Mouse (Mus musculus) liver, embryonic 13.5 days (tissue): ENCODE data around the gene Hoxa6. TPM values are rescaled to one million over a fixed set of nuclear protein-coding genes. Genes with fewer than 3 reads are reported as not detected.

Experiments
- ATAC-seq: fragments of 200-750 bp; cut with Nextera tagmentation; 2 replicates; pipeline ENCODE4 v1.8.0; 2017; ENCODE audit warnings: low read depth, mild to moderate bottlenecking, moderate number of reproducible peaks, moderate library complexity
- DNase-seq: peaks from one replicate; pipeline ENCODE4 v3.0.0; 2022
- H3K27ac ChIP-seq: fragments of 300-500 bp; sonication (generic); 2 replicates; pipeline ENCODE4 v1.5.1; 2015; ENCODE audit warnings: moderate library complexity, mild to moderate bottlenecking, inconsistent platforms
- H3K27me3 ChIP-seq: fragments of 300-500 bp; sonication (generic); 2 replicates; pipeline ENCODE4 v1.6.1; 2015; ENCODE audit warnings: mild to moderate bottlenecking, inconsistent platforms
- H3K36me3 ChIP-seq: fragments of 300-500 bp; sonication (generic); 2 replicates; pipeline ENCODE4 v1.6.1; 2015; ENCODE audit warnings: mild to moderate bottlenecking, inconsistent platforms
- H3K4me1 ChIP-seq: fragments of 300-500 bp; sonication (generic); replicated peaks from 2 replicates; pipeline ENCODE4 v1.6.1; 2015; ENCODE audit warnings: inconsistent platforms
- H3K4me2 ChIP-seq: fragments of 300-500 bp; sonication (generic); 2 replicates; pipeline ENCODE4 v1.6.1; 2015; ENCODE audit warnings: inconsistent platforms, mild to moderate bottlenecking, moderate library complexity
- H3K4me3 ChIP-seq: fragments of 300-500 bp; sonication (generic); replicated peaks from 2 replicates; pipeline ENCODE4 v1.5.1; 2015; ENCODE audit warnings: mild to moderate bottlenecking, inconsistent platforms
- H3K9ac ChIP-seq: fragments of 300-500 bp; sonication (generic); 2 replicates; pipeline ENCODE4 v1.6.1; 2015; ENCODE audit warnings: mild to moderate bottlenecking, inconsistent platforms
- H3K9me3 ChIP-seq: fragments of 300-500 bp; sonication (generic); replicated peaks from 2 replicates; pipeline ENCODE4 v1.6.1; 2016; ENCODE audit warnings: inconsistent platforms
- WGBS: fragments of 180-500 bp; shearing (Covaris S2); methylation state at CpG from one replicate; pipeline ENCODE4 v1.1.7; 2015; ENCODE audit not compliant: insufficient replicate concordance; 5-methylcytosine and 5-hydroxymethylcytosine counted together
- polyA plus RNA-seq: library from polyadenylated mRNA; unstranded; fragments of >200 nt; fragmentation: Nextera tagmentation; extraction: Ambion mirVana; gene quantifications from 2 replicates; pipeline ENCODE4 v1.2.1, GENCODE M21; 2015

Gene Hoxa6
- polyA plus RNA-seq, 1 experiment from 2014 or later, result not detected

- DNase-seq, result no peak
- no peak overlapping the region for H3K4me3 ChIP-seq
- H3K27ac ChIP-seq, result no peak overlapping the region
- WGBS, result 3% methylated on average over 23 of the region's 23 CpGs
- 0 out of 2 replicates have a peak, but pooled peaks cover 2% of the 10 kb centered on the region for H3K4me1 ChIP-seq
- H3K9ac ChIP-seq, result no peak overlapping the region
- ATAC-seq, result no peak
- no peaks in the 10 kb centered on the region for H3K9me3 ChIP-seq
- H3K36me3 ChIP-seq, result no peaks in the 10 kb centered on the region
- H3K27me3 ChIP-seq, result peaks cover 100% of the 10 kb centered on the region
- H3K4me2 ChIP-seq, result no peak overlapping the region
Observed at GRCm38 (mm10) chr6:52247766-52248637, 39.5 kb upstream of the Hoxa6 start.

DNA sequence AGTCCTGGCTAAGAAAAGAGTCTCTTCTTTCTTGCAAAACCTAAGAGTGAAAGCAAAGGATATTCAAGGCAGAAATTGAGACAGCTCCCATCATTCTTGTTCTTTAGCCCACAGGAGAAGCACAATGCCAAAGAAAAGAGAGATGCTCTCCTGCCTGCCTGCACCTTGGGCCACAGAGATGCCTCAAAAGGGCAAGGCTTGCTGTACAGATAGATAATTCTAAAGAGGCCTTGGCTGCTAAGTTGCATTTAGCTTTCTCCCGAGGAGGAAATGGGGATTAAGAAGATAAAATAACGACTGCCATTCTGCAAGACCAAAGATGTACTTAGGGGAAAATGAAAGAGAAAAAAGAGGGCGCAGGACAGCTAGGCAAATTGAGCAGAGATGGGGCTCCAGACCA, 38.4 kb upstream of the Hoxa6 start:
- Histone ChIP-seq H3K27me3 (peaks cover 100% of the 10 kb centered on the region), H3K27ac (no peak overlapping the region), H3K9ac (no peak overlapping the region), H3K4me1 (0 out of 2 replicates have a peak, but pooled peaks cover 2% of the 10 kb centered on the region), H3K4me2 (no peak overlapping the region), H3K36me3 (no peaks in the 10 kb centered on the region), H3K9me3 (no peaks in the 10 kb centered on the region), H3K4me3 (no peak overlapping the region)
- DNase-seq (no peak), ATAC-seq (no peak)
- 5% methylated on average over 3 of the region's 3 CpGs for WGBS

GRCm38 (mm10) chr6:52246403-52246803, 37.9 kb upstream of the Hoxa6 start:
- H3K36me3 ChIP-seq, result no peaks in the 10 kb centered on the region
- H3K27ac ChIP-seq, result no peak overlapping the region
- H3K4me1 ChIP-seq, result 0 out of 2 replicates have a peak, but pooled peaks cover 2% of the 10 kb centered on the region
- no peak overlapping the region for H3K4me3 ChIP-seq
- DNase-seq, result no peak
- no peak overlapping the region for H3K9ac ChIP-seq
- peaks cover 100% of the 10 kb centered on the region for H3K27me3 ChIP-seq
- under 1% methylated on average over 26 of the region's 26 CpGs for WGBS
- no peak for ATAC-seq
- H3K4me2 ChIP-seq, result no peak overlapping the region
- H3K9me3 ChIP-seq, result no peaks in the 10 kb centered on the region

DNA sequence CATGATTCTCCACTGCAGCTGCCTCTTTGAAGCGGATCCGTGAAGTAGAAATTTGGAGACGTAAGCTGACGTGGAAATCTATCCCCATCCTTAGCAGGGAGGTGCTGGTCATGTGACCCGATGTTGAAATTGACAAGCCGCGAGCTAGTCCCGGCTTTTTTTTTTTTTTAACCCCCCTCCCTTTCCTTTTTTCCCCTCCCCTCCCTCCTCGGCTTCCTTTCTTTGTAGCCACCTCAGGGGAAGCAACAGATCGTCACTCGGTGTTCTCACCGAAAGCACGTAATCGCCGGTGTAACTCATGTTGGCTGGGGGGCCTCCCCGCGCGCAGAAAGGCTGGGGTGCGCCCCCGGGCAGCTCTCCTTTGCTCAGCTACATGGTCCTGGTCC, 37.2 kb upstream of the Hoxa6 start, which contains the start of gene Hoxa11:
TSS of gene Hoxa11 (minus strand) at position 54 of the 386 bp plus-strand sequence.
- no peak within 1 kb of the TSS for H3K9ac ChIP-seq
- no peak for DNase-seq
- 0 out of 2 replicates have a peak, but pooled peaks cover 2% of the 10 kb centered on the region for H3K4me1 ChIP-seq
- no peak for ATAC-seq
- no peak within 1 kb of the TSS for H3K27ac ChIP-seq
- no peak within 1 kb of the TSS for H3K4me2 ChIP-seq
- H3K27me3 ChIP-seq, result peaks cover 100% of the 10 kb centered on the region
- 3% methylated on average over 20 of the region's 20 CpGs for WGBS
- no peaks in the 10 kb centered on the region for H3K36me3 ChIP-seq
- peak within 1 kb of the TSS; percentile 18; the same call in 1 of the 2 replicates for H3K4me3 ChIP-seq
- no peaks in the 10 kb centered on the region for H3K9me3 ChIP-seq

GRCm38 (mm10) chr6:52245040-52245756, 36.7 kb upstream of the Hoxa6 start:
- no peak overlapping the region for H3K9ac ChIP-seq
- H3K36me3 ChIP-seq, result no peaks in the 10 kb centered on the region
- H3K9me3 ChIP-seq, result no peaks in the 10 kb centered on the region
- WGBS, result 2% methylated on average over 69 of the region's 71 CpGs
- H3K27me3 ChIP-seq, result peaks cover 100% of the 10 kb centered on the region
- DNase-seq (no peak), ATAC-seq (no peak)
- 0 out of 2 replicates have a peak, but pooled peaks cover 2% of the 10 kb centered on the region for H3K4me1 ChIP-seq
- H3K27ac ChIP-seq, result no peak overlapping the region
- H3K4me2 ChIP-seq, result no peak overlapping the region
- peak overlapping the region; percentile 18; the same call in 1 of the 2 replicates for H3K4me3 ChIP-seq

GRCm38 (mm10) chr6:52244471-52245039, 36.0 kb upstream of the Hoxa6 start:
- Histone ChIP-seq H3K4me3 (0 out of 2 replicates have a peak overlapping the region, but pooled peaks have one; percentile 18), H3K9me3 (no peaks in the 10 kb centered on the region), H3K4me2 (no peak overlapping the region), H3K27ac (no peak overlapping the region), H3K9ac (no peak overlapping the region), H3K4me1 (0 out of 2 replicates have a peak, but pooled peaks cover 2% of the 10 kb centered on the region), H3K27me3 (peaks cover 100% of the 10 kb centered on the region), H3K36me3 (no peaks in the 10 kb centered on the region)
- DNase-seq (no peak), ATAC-seq (no peak)
- 3% methylated on average over 23 of the region's 23 CpGs for WGBS

GRCm38 (mm10) chr6:52243681-52244121, 35.2 kb upstream of the Hoxa6 start:
- H3K9me3 ChIP-seq, result no peaks in the 10 kb centered on the region
- 3% methylated on average over 12 of the region's 12 CpGs for WGBS
- peaks cover 99% of the 10 kb centered on the region for H3K27me3 ChIP-seq
- no peak overlapping the region for H3K9ac ChIP-seq
- no peak overlapping the region for H3K27ac ChIP-seq
- H3K4me2 ChIP-seq, result no peak overlapping the region
- no peak overlapping the region for H3K4me3 ChIP-seq
- no peaks in the 10 kb centered on the region for H3K36me3 ChIP-seq
- DNase-seq (no peak), ATAC-seq (no peak)
- 0 out of 2 replicates have a peak, but pooled peaks cover 2% of the 10 kb centered on the region for H3K4me1 ChIP-seq

DNA sequence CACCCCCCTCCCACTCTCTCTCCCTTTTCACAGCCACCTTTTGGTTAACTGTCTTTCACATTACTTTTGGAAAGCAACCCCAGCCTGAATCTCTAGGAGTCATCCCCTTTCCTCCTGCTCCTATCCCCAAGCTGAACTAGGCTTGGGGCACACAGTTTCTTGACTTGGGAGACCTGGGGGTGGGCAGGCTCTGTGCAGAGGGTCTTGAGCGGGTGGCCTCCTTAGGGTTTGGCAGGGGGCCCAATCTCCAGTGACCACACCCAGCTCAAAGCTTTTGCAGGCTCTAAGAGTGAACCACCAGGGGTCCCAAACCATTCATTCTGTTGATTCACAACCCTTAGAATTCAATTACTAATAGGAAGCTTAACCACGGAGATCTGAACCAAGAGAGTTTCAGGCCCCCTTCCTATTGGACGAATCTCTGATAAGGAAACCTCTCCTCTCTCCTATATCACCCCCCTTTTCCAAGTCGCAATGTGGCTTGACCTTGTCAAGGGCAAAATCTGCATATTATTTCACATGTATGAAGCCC, 34.3 kb upstream of the Hoxa6 start:
- H3K4me1 ChIP-seq, result 0 out of 2 replicates have a peak, but pooled peaks cover 2% of the 10 kb centered on the region
- no peaks in the 10 kb centered on the region for H3K9me3 ChIP-seq
- no peak overlapping the region for H3K4me2 ChIP-seq
- no peak for DNase-seq
- no peak overlapping the region for H3K9ac ChIP-seq
- H3K27me3 ChIP-seq, result peaks cover 99% of the 10 kb centered on the region
- 4% methylated on average over 4 of the region's 4 CpGs for WGBS
- no peaks in the 10 kb centered on the region for H3K36me3 ChIP-seq
- H3K4me3 ChIP-seq, result no peak overlapping the region
- ATAC-seq, result no peak
- H3K27ac ChIP-seq, result no peak overlapping the region

DNA sequence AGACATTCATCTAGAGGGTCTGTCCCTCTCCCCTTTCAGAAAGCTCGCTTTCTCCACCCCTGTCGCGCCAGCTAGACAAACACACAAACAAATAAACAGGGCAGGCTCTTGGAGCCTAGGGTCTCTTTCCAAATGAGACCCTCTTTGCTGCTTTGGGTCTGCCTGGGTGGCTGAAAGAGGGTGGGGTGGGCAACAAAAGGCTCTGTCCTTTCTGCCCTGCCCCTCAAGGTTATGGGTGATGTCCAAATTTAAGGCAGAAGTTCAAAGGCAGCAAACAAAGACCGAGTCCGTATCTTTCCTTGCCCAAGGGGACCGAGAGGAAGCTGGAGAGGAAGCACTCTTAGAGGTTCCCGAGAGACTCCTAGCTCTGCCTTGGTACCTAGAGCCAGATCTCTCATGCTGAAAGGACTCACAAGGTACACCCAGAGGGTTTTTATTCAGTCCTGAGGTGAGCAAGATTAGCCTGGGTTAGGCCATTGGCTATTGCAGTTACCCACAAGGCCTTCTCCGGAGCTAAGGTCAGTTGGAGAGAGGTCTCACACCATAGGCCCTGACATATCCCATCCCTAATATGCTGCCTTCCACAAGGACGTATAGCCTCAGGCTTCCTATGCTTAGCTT, 32.6 kb upstream of the Hoxa6 start:
- H3K27ac ChIP-seq, result no peak overlapping the region

GRCm38 (mm10) chr6:52240389-52241000, 32.0 kb upstream of the Hoxa6 start, which contains the start of gene Hoxa10:
Hoxa10 (minus strand) TSS chr6:52240854.
- Histone ChIP-seq H3K4me2 (no peak within 1 kb of the TSS), H3K9me3 (no peaks in the 10 kb centered on the region), H3K27me3 (peaks cover 99% of the 10 kb centered on the region), H3K36me3 (no peaks in the 10 kb centered on the region), H3K4me3 (no peak within 1 kb of the TSS), H3K4me1 (no peaks in the 10 kb centered on the region), H3K27ac (no peak within 1 kb of the TSS), H3K9ac (no peak within 1 kb of the TSS)
- DNase-seq, result peak; percentile 33
- no peak for ATAC-seq
- 1% methylated on average over 35 of the region's 35 CpGs for WGBS

More for the DNA sequence above, 32.6 kb upstream of the Hoxa6 start:
- no peak overlapping the region for H3K4me3 ChIP-seq
- H3K27me3 ChIP-seq, result peaks cover 99% of the 10 kb centered on the region
- DNase-seq, result no peak
- H3K4me2 ChIP-seq, result no peak overlapping the region
- ATAC-seq, result no peak
- H3K9ac ChIP-seq, result no peak overlapping the region
- 0 out of 2 replicates have a peak, but pooled peaks cover under 1% of the 10 kb centered on the region for H3K4me1 ChIP-seq
- 2% methylated on average over 9 of the region's 9 CpGs for WGBS
- no peaks in the 10 kb centered on the region for H3K36me3 ChIP-seq
- H3K9me3 ChIP-seq, result no peaks in the 10 kb centered on the region
